Mouse (Mus musculus): ENCODE results near the gene Dhx58. TPM values are rescaled to one million over a fixed set of nuclear protein-coding genes. Genes with fewer than 3 reads are reported as not detected.

The Dhx58 gene
- total RNA-seq, 4 experiments from 2014 or later = 0.38 to 1.1 (median 0.78) TPM

Other genes starting within 250 kb of the Dhx58 start
- gene Klhl11, start 231.5 kb downstream of the Dhx58 start, total RNA-seq (2022) = 1 to 10 TPM; 5.7 to 6.7 (median 6.4) TPM
- 10 to 100 TPM; 20.0 to 39.1 (median 27.5) TPM for gene Acly, start 176.3 kb downstream of the Dhx58 start, total RNA-seq (2022)
- under 1 TPM; 0.08 to 0.53 (median 0.21) TPM for gene Ttc25, start 158.7 kb downstream of the Dhx58 start, total RNA-seq (2022)
- 1 to 10 TPM; 5.0 to 5.7 (median 5.4) TPM for gene Cnp, start 129.4 kb downstream of the Dhx58 start, total RNA-seq (2022)
- gene Nkiras2, start 85.0 kb downstream of the Dhx58 start, total RNA-seq (2022) = 10 to 100 TPM; 49.3 to 59.3 (median 55.2) TPM
- 100 to 1,000 TPM in 3 of 4 experiments, 10 to 100 TPM in 1; 89.7 to 121 (median 109) TPM for gene Dnajc7, start 84.1 kb downstream of the Dhx58 start, total RNA-seq (2022)
- under 1 TPM; 0.09 to 0.53 (median 0.28) TPM for gene Zfp385c, start 11.8 kb downstream of the Dhx58 start, total RNA-seq (2022)
- 10 to 100 TPM; 12.3 to 14.0 (median 13.1) TPM for gene Kat2a, start 8.2 kb upstream of the Dhx58 start, total RNA-seq (2022)
- under 1 TPM in 1 of 4 experiments, not detected in 3; 0.37 TPM for gene Hspb9, start 9.6 kb upstream of the Dhx58 start, total RNA-seq (2022)
- 10 to 100 TPM; 47.1 to 62.6 (median 51.0) TPM for gene Rab5c, start 33.9 kb upstream of the Dhx58 start, total RNA-seq (2022)
- not detected for gene Kcnh4, start 55.7 kb upstream of the Dhx58 start, total RNA-seq (2022)
- not detected for gene Hcrt, start 58.7 kb upstream of the Dhx58 start, total RNA-seq (2022)
- gene Ghdc, start 66.7 kb upstream of the Dhx58 start, total RNA-seq (2022) = 10 to 100 TPM in 2 of 4 experiments, 1 to 10 TPM in 2; 9.1 to 14.1 (median 10.0) TPM
- 10 to 100 TPM; 57.2 to 64.8 (median 62.7) TPM for gene Stat5b, start 146.5 kb upstream of the Dhx58 start, total RNA-seq (2022)
- 10 to 100 TPM; 16.5 to 26.5 (median 21.6) TPM for gene Stat5a, start 155.1 kb upstream of the Dhx58 start, total RNA-seq (2022)
- gene Stat3, start 235.3 kb upstream of the Dhx58 start, total RNA-seq (2022) = 100 to 1,000 TPM in 1 of 4 experiments, 10 to 100 TPM in 3; 76.6 to 108 (median 91.0) TPM

Measured in heart, adult 8-10 months (tissue).